Mouse (Mus musculus) embryonic facial prominence, embryonic 10.5 days (tissue): ENCODE results near the gene Pxmp4. TPM values are rescaled to one million over a fixed set of nuclear protein-coding genes. Genes with fewer than 3 reads are reported as not detected.

Experiments
- DNase-seq: peaks from one replicate; pipeline ENCODE4 v3.0.0-alpha.2; 2017; ENCODE audit warnings: low spot score
- H3K27ac ChIP-seq: fragments of 300-500 bp; sonication (generic); replicated peaks from 2 replicates; pipeline ENCODE4 v1.5.1; 2016; ENCODE audit warnings: mild to moderate bottlenecking
- H3K27me3 ChIP-seq: fragments of 300-500 bp; sonication (generic); replicated peaks from 2 replicates; pipeline ENCODE4 v1.6.1; 2016; ENCODE audit warnings: low read depth, mild to moderate bottlenecking; ENCODE audit not compliant: poor library complexity, severe bottlenecking
- H3K36me3 ChIP-seq: fragments of 300-500 bp; sonication (generic); replicated peaks from 2 replicates; pipeline ENCODE4 v1.6.1; 2016; ENCODE audit warnings: mild to moderate bottlenecking, moderate library complexity
- H3K4me1 ChIP-seq: fragments of 300-500 bp; sonication (generic); 2 replicates; pipeline ENCODE4 v1.6.1; 2016
- H3K4me3 ChIP-seq: fragments of 300-500 bp; sonication (generic); 2 replicates; pipeline ENCODE4 v1.5.1; 2016; ENCODE audit warnings: mild to moderate bottlenecking, moderate library complexity
- H3K9me3 ChIP-seq: fragments of 300-500 bp; sonication (generic); 2 replicates; pipeline ENCODE4 v1.6.1; 2016; ENCODE audit warnings: mild to moderate bottlenecking
- WGBS: fragments of 180-500 bp; shearing (Covaris S2); methylation state at CpG from one replicate; pipeline ENCODE4 v1.1.7; 2016; 5-methylcytosine and 5-hydroxymethylcytosine counted together
- polyA plus RNA-seq: library from polyadenylated mRNA; unstranded; fragments of >200 nt; fragmentation: Nextera tagmentation; extraction: Ambion mirVana; gene quantifications from 2 replicates; pipeline ENCODE4 v1.2.1, GENCODE M21; 2016

Gene Pxmp4
- polyA plus RNA-seq, 1 experiment from 2014 or later: 13.8 TPM

- Histone ChIP-seq H3K36me3 (no peaks in the 10 kb centered on the region), H3K9me3 (no peaks in the 10 kb centered on the region), H3K27me3 (peaks cover 53% of the 10 kb centered on the region), H3K4me3 (peak overlapping the region; percentile 64), H3K27ac (peak overlapping the region; percentile 83), H3K4me1 (peaks cover 29% of the 10 kb centered on the region)
- peak; percentile 91 for DNase-seq
- 3% methylated on average over 48 of the region's 48 CpGs for WGBS
Measured at GRCm38 (mm10) chr2:154549127-154549885, 54.2 kb downstream of the Pxmp4 start.

- Histone ChIP-seq H3K4me1 (peaks cover 29% of the 10 kb centered on the region), H3K36me3 (no peaks in the 10 kb centered on the region), H3K27me3 (peaks cover 53% of the 10 kb centered on the region), H3K4me3 (peak overlapping the region; percentile 64), H3K9me3 (no peaks in the 10 kb centered on the region), H3K27ac (no peak overlapping the region)
- WGBS: 31% methylated on average over 3 of the region's 3 CpGs
- peak; percentile 40 for DNase-seq
Measured at GRCm38 (mm10) chr2:154548688-154549087, 54.8 kb downstream of the Pxmp4 start.

- Histone ChIP-seq H3K27ac (no peak within 1 kb of the TSS), H3K36me3 (no peaks in the 10 kb centered on the region; the same call in 1 of the 2 replicates), H3K4me3 (no peak within 1 kb of the TSS), H3K9me3 (no peaks in the 10 kb centered on the region), H3K4me1 (peaks cover 17% of the 10 kb centered on the region), H3K27me3 (peaks cover 35% of the 10 kb centered on the region)
- DNase-seq: no peak
- 87% methylated on average over 10 of the region's 10 CpGs for WGBS
Measured at GRCm38 (mm10) chr2:154546711-154547110, 56.8 kb downstream of the Pxmp4 start, which contains the start of gene 1700003F12Rik. TSS of gene 1700003F12Rik (plus strand) at chr2:154547085.

- Histone ChIP-seq H3K27ac (no peak overlapping the region), H3K4me3 (no peak overlapping the region), H3K4me1 (peaks cover 3% of the 10 kb centered on the region), H3K9me3 (no peaks in the 10 kb centered on the region), H3K27me3 (peaks cover 5% of the 10 kb centered on the region; the same call in 1 of the 2 replicates), H3K36me3 (peaks cover 27% of the 10 kb centered on the region)
- DNase-seq: no peak
- 87% methylated on average over 9 of the region's 9 CpGs for WGBS
Measured at GRCm38 (mm10) chr2:154543567-154544347, 59.8 kb downstream of the Pxmp4 start.

GRCm38 (mm10) chr2:154541630-154542029 is 61.9 kb downstream of the Pxmp4 start:
- 81% methylated on average over 2 of the region's 2 CpGs for WGBS

GRCm38 (mm10) chr2:154539720-154540119 is 63.8 kb downstream of the Pxmp4 start:
- Histone ChIP-seq H3K36me3 (peaks cover 67% of the 10 kb centered on the region), H3K4me1 (no peaks in the 10 kb centered on the region), H3K4me3 (no peak overlapping the region), H3K27me3 (no peaks in the 10 kb centered on the region), H3K9me3 (no peaks in the 10 kb centered on the region), H3K27ac (no peak overlapping the region)
- WGBS: 79% methylated on average over 3 of the region's 3 CpGs
- DNase-seq: no peak

More at GRCm38 (mm10) chr2:154541630-154542029, 61.9 kb downstream of the Pxmp4 start:
- no peak overlapping the region for H3K27ac ChIP-seq
- H3K36me3 ChIP-seq: peaks cover 48% of the 10 kb centered on the region
- no peaks in the 10 kb centered on the region for H3K4me1 ChIP-seq
- H3K27me3 ChIP-seq: no peaks in the 10 kb centered on the region
- no peak overlapping the region for H3K4me3 ChIP-seq
- no peaks in the 10 kb centered on the region for H3K9me3 ChIP-seq
- no peak for DNase-seq

DNA sequence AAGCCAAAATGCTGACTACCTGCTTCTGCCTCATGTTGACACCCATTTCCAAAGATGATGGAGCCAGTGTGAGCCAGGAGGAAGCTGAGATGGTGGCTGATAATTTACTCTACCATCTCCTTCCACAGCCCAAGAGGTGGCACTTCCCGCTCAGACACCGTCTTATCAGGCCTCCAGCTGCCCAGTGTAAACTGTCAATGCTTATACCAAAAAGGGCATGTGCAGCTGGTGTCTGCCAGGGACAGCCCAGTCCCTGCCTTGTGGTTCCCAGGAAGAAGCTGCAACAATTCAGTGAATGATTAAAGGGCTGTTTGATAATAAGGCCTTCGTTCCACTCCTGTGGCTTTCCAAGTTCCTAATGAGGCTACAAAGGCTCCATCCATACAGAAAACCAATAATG is 64.8 kb downstream of the Pxmp4 start:
- H3K27ac ChIP-seq: no peak overlapping the region
- H3K36me3 ChIP-seq: peaks cover 77% of the 10 kb centered on the region
- H3K9me3 ChIP-seq: no peaks in the 10 kb centered on the region
- H3K27me3 ChIP-seq: no peaks in the 10 kb centered on the region
- no peak overlapping the region for H3K4me3 ChIP-seq
- DNase-seq: no peak
- 80% methylated on average over 3 of the region's 3 CpGs for WGBS
- no peaks in the 10 kb centered on the region for H3K4me1 ChIP-seq

DNA sequence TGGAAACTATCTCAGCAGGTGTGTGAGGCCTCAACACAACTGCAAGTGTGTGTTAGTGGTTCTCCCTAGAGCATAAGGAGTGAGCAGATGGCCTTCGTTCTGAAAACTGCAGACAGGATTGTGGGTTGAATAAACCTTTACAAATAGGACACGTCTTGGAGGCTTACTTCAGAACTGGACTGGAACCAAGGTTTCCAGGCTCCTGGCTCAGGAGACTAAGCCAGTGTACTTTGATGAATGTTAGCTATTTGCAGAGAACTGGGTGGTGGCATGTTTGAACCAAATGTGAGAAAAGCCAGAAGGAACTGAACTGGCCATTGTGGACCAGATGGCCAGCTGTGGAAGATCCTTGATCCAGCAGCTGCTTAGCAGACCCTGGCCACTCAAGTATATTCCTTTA is 65.2 kb downstream of the Pxmp4 start:
- peaks cover 81% of the 10 kb centered on the region for H3K36me3 ChIP-seq
- 85% methylated on average over 2 of the region's 2 CpGs for WGBS
- no peak overlapping the region for H3K27ac ChIP-seq

More for the DNA sequence above, 65.2 kb downstream of the Pxmp4 start:
- Histone ChIP-seq H3K9me3 (no peaks in the 10 kb centered on the region), H3K4me3 (no peak overlapping the region), H3K27me3 (no peaks in the 10 kb centered on the region), H3K4me1 (no peaks in the 10 kb centered on the region)
- DNase-seq: no peak

Other genes with a start within 250 kb of the Pxmp4 start
- gene Cdk5rap1, start 230.7 kb downstream of the Pxmp4 start, polyA plus RNA-seq: 15.1 and 15.8 TPM in 2 replicates
- gene Snta1, start 195.6 kb downstream of the Pxmp4 start, polyA plus RNA-seq: 3.0 and 3.9 TPM in 2 replicates
- 68.8 and 72.2 TPM in 2 replicates for gene Cbfa2t2, start 167.2 kb downstream of the Pxmp4 start, polyA plus RNA-seq
- 1.3 and 2.9 TPM in 2 replicates for gene 1700003F12Rik, start 56.6 kb downstream of the Pxmp4 start, polyA plus RNA-seq
- gene Actl10, start 51.9 kb downstream of the Pxmp4 start, polyA plus RNA-seq: 0.19 and 0.33 TPM in 2 replicates
- 3.2 and 3.6 TPM in 2 replicates for gene Necab3, start 44.8 kb downstream of the Pxmp4 start, polyA plus RNA-seq
- gene E2f1, start 33.8 kb downstream of the Pxmp4 start, polyA plus RNA-seq: 25.2 and 26.0 TPM in 2 replicates
- 1.1 TPM in 2 replicates for gene Zfp341, start 9.6 kb upstream of the Pxmp4 start, polyA plus RNA-seq
- gene 4930519P11Rik, start 9.7 kb upstream of the Pxmp4 start, polyA plus RNA-seq: not detected in 2 replicates
- 12.8 and 14.7 TPM in 2 replicates for gene Chmp4b, start 48.0 kb upstream of the Pxmp4 start, polyA plus RNA-seq
- not detected in 2 replicates for gene Gm14214, start 166.3 kb upstream of the Pxmp4 start, polyA plus RNA-seq
- gene Raly, start 187.4 kb upstream of the Pxmp4 start, polyA plus RNA-seq: 52.8 and 53.1 TPM in 2 replicates
- gene a, start 187.7 kb upstream of the Pxmp4 start, polyA plus RNA-seq: 1.5 and 2.3 TPM in 2 replicates